Mouse (Mus musculus) heart, postnatal 0 days (tissue): ENCODE data around the gene Tbc1d1.

Experiments
- CTCF ChIP-seq: IDR thresholded peaks from 2 replicates; pipeline ENCODE4 v1.5.1; 2016; ENCODE audit warnings: antibody characterized with exemption, control low read depth, low read depth
- EP300 ChIP-seq: IDR thresholded peaks from 2 replicates; pipeline ENCODE4 v1.6.1; 2016; ENCODE audit warnings: antibody characterized with exemption, low read depth

- TF ChIP-seq EP300 = no peak
- no peak for TF ChIP-seq CTCF
These were observed 11.8 kb upstream of the Tbc1d1 start for GRCm38 (mm10) chr5:64144315-64144714.
